Mouse (Mus musculus): ENCODE data around the gene Dlgap4. TPM values are rescaled to one million over a fixed set of nuclear protein-coding genes. Genes with fewer than 3 reads are reported as not detected.
A peak's percentile ranks its signal among the peaks of the same experiment; 100 is the strongest.
"Not testable (repeated sequence)": the region's sequence is repeated elsewhere in the genome, so short reads cannot be mapped to it uniquely, and the experiment has no call there.

The Dlgap4 gene
- polyA plus RNA-seq, 1 experiment: 63.5 TPM

- Histone ChIP-seq H3K4me1 (ENCODE audit: control insufficient read depth, insufficient read depth, low read length) (no peaks in the 10 kb centered on the region), H3K27ac (ENCODE audit: control insufficient read depth, insufficient read depth, low read depth, low read length, poor library complexity) (no peak overlapping the region), H3K4me3 (replicated peaks; ENCODE audit: control insufficient read depth, low read depth, low read length) (no peak overlapping the region)
- TF ChIP-seq CTCF (IDR thresholded peaks at IDR 0.05; ENCODE audit: control insufficient read depth, insufficient read depth, low read length): no peak
- no peak for TF ChIP-seq POLR2A (IDR thresholded peaks at IDR 0.05; ENCODE audit: borderline replicate concordance, control insufficient read depth, low read depth, low read length)
- 86% methylated on average over 5 of the region's 5 CpGs for WGBS
Measured at GRCm38 (mm10) chr2:156787090-156787775, 173.7 kb downstream of the Dlgap4 start.

GRCm38 (mm10) chr2:156787776-156788105, 174.2 kb downstream of the Dlgap4 start:
- 22% methylated on average over 3 of the region's 3 CpGs for WGBS
- TF ChIP-seq POLR2A (IDR thresholded peaks at IDR 0.05; ENCODE audit: borderline replicate concordance, control insufficient read depth, low read depth, low read length) (no peak), CTCF (IDR thresholded peaks at IDR 0.05; ENCODE audit: control insufficient read depth, insufficient read depth, low read length) (peak; percentile 38; the same call in 1 of the 2 replicates)

GRCm38 (mm10) chr2:156788836-156789235, 175.3 kb downstream of the Dlgap4 start:
- H3K4me1 ChIP-seq (ENCODE audit: control insufficient read depth, insufficient read depth, low read length): no peaks in the 10 kb centered on the region

More at GRCm38 (mm10) chr2:156787776-156788105, 174.2 kb downstream of the Dlgap4 start:
- Histone ChIP-seq H3K4me3 (replicated peaks; ENCODE audit: control insufficient read depth, low read depth, low read length) (no peak overlapping the region), H3K4me1 (ENCODE audit: control insufficient read depth, insufficient read depth, low read length) (no peaks in the 10 kb centered on the region), H3K27ac (ENCODE audit: control insufficient read depth, insufficient read depth, low read depth, low read length, poor library complexity) (no peak overlapping the region)

DNA sequence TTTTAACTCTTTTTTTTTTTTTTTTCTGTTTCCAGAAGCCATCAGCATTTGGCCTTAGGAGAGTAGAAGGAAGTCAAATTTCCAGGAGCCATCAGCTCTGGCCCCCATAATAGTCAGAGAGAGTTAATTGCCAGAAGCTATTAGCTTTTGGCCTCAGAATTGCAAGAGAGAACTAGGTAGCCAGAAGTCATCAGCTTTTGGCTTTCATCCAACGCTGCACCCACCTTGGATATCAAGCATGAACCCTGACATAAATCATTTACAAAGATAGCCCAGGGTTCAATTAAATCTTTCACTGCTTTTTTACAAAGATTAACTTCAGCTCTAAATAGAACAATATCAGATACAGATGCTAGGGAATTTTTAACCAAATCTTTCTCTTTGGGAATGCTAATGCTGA, 185.0 kb downstream of the Dlgap4 start:
- Histone ChIP-seq H3K4me1 (ENCODE audit: control insufficient read depth, insufficient read depth, low read length) (no peaks in the 10 kb centered on the region), H3K4me3 (replicated peaks; ENCODE audit: control insufficient read depth, low read depth, low read length) (no peak overlapping the region), H3K27ac (ENCODE audit: control insufficient read depth, insufficient read depth, low read depth, low read length, poor library complexity) (no peak overlapping the region)
- 87% methylated on average over 1 of the region's 1 CpGs for WGBS
- TF ChIP-seq POLR2A (IDR thresholded peaks at IDR 0.05; ENCODE audit: borderline replicate concordance, control insufficient read depth, low read depth, low read length) (no peak), CTCF (IDR thresholded peaks at IDR 0.05; ENCODE audit: control insufficient read depth, insufficient read depth, low read length) (no peak)

More at GRCm38 (mm10) chr2:156788836-156789235, 175.3 kb downstream of the Dlgap4 start:
- Histone ChIP-seq H3K27ac (ENCODE audit: control insufficient read depth, insufficient read depth, low read depth, low read length, poor library complexity) (no peak overlapping the region), H3K4me3 (replicated peaks; ENCODE audit: control insufficient read depth, low read depth, low read length) (no peak overlapping the region)
- WGBS: 65% methylated on average over 1 of the region's 1 CpGs
- TF ChIP-seq CTCF (IDR thresholded peaks at IDR 0.05; ENCODE audit: control insufficient read depth, insufficient read depth, low read length) (no peak), POLR2A (IDR thresholded peaks at IDR 0.05; ENCODE audit: borderline replicate concordance, control insufficient read depth, low read depth, low read length) (no peak)

GRCm38 (mm10) chr2:156801045-156801444, 187.5 kb downstream of the Dlgap4 start:
- WGBS: 73% methylated on average over 4 of the region's 4 CpGs
- TF ChIP-seq POLR2A (IDR thresholded peaks at IDR 0.05; ENCODE audit: borderline replicate concordance, control insufficient read depth, low read depth, low read length) (no peak), CTCF (IDR thresholded peaks at IDR 0.05; ENCODE audit: control insufficient read depth, insufficient read depth, low read length) (no peak)
- Histone ChIP-seq H3K4me1 (ENCODE audit: control insufficient read depth, insufficient read depth, low read length) (no peaks in the 10 kb centered on the region; the same call in 1 of the 2 replicates), H3K4me3 (replicated peaks; ENCODE audit: control insufficient read depth, low read depth, low read length) (no peak overlapping the region), H3K27ac (ENCODE audit: control insufficient read depth, insufficient read depth, low read depth, low read length, poor library complexity) (no peak overlapping the region)

- 53% methylated on average over 9 of the region's 9 CpGs for WGBS
- H3K27ac ChIP-seq (ENCODE audit: control insufficient read depth, insufficient read depth, low read depth, low read length, poor library complexity); H3K4me1 ChIP-seq (ENCODE audit: control insufficient read depth, insufficient read depth, low read length); H3K4me3 ChIP-seq (replicated peaks; ENCODE audit: control insufficient read depth, low read depth, low read length): not testable (repeated sequence)
Measured at GRCm38 (mm10) chr2:156802116-156802515, 188.6 kb downstream of the Dlgap4 start.

GRCm38 (mm10) chr2:156803698-156804372, 190.3 kb downstream of the Dlgap4 start:
- Histone ChIP-seq H3K4me1 (ENCODE audit: control insufficient read depth, insufficient read depth, low read length) (no peaks in the 10 kb centered on the region; the same call in 1 of the 2 replicates), H3K27ac (ENCODE audit: control insufficient read depth, insufficient read depth, low read depth, low read length, poor library complexity) (no peak overlapping the region), H3K4me3 (replicated peaks; ENCODE audit: control insufficient read depth, low read depth, low read length) (no peak overlapping the region)
- whole genome bisulfite sequencing: 38% methylated on average over 4 of the region's 4 CpGs
- TF ChIP-seq CTCF (IDR thresholded peaks at IDR 0.05; ENCODE audit: control insufficient read depth, insufficient read depth, low read length) (no peak), POLR2A (IDR thresholded peaks at IDR 0.05; ENCODE audit: borderline replicate concordance, control insufficient read depth, low read depth, low read length) (no peak)

- H3K4me3 ChIP-seq (replicated peaks; ENCODE audit: control insufficient read depth, low read depth, low read length): no peak overlapping the region
- TF ChIP-seq POLR2A (IDR thresholded peaks at IDR 0.05; ENCODE audit: borderline replicate concordance, control insufficient read depth, low read depth, low read length): no peak
- TF ChIP-seq CTCF (IDR thresholded peaks at IDR 0.05; ENCODE audit: control insufficient read depth, insufficient read depth, low read length): no peak
- H3K27ac ChIP-seq (ENCODE audit: control insufficient read depth, insufficient read depth, low read depth, low read length, poor library complexity): no peak overlapping the region
- no peaks in the 10 kb centered on the region; the same call in 1 of the 2 replicates for H3K4me1 ChIP-seq (ENCODE audit: control insufficient read depth, insufficient read depth, low read length)
- 95% methylated on average over 4 of the region's 4 CpGs for WGBS
Measured at GRCm38 (mm10) chr2:156804589-156804988, 191.1 kb downstream of the Dlgap4 start.

Data from bone marrow, adult 2 months (tissue).